Mouse (Mus musculus) MEL (cell line): ENCODE measurements around the gene Ifitm3. TPM values are rescaled to one million over a fixed set of nuclear protein-coding genes. Genes with fewer than 3 reads are reported as not detected.

Source experiments
- DNase-seq: peaks from one replicate; pipeline ENCODE4 v3.0.0; 2011; ENCODE audit warnings: low read depth, low spot score
- H3K27ac ChIP-seq: 2 replicates; pipeline ENCODE4 v1.5.1; 2012; ENCODE audit warnings: low read depth, mild to moderate bottlenecking, control low read depth, low read length, moderate library complexity; ENCODE audit not compliant: control insufficient read depth
- H3K27me3 ChIP-seq, 2 experiments: fragments of 150-350 bp in 1 of 2; sonication (generic) in 1 of 2; 2 replicates each; pipeline ENCODE4 v1.6.1; 2012; ENCODE audit warnings: low read length in 2 of 2, mild to moderate bottlenecking in 2 of 2, improper control_type of control experiment in 1 of 2, moderate library complexity in 1 of 2; ENCODE audit not compliant: insufficient read depth in 2 of 2, control insufficient read depth in 1 of 2
- H3K36me3 ChIP-seq, 2 experiments: 2 replicates each; pipeline ENCODE4 v1.6.1; 2012 to 2014; ENCODE audit warnings: low read length in 2 of 2, improper control_type of control experiment in 1 of 2, inconsistent platforms in 1 of 2, mild to moderate bottlenecking in 1 of 2; ENCODE audit not compliant: insufficient read depth in 2 of 2, control insufficient read depth in 1 of 2
- H3K4me1 ChIP-seq, 2 experiments: fragments of 150-350 bp in 1 of 2; sonication (generic) in 1 of 2; 2 replicates each; pipeline ENCODE4 v1.6.1; 2012; ENCODE audit warnings: low read length in 2 of 2, improper control_type of control experiment in 1 of 2, mild to moderate bottlenecking in 1 of 2; ENCODE audit not compliant: insufficient read depth in 2 of 2, control insufficient read depth in 1 of 2
- H3K4me3 ChIP-seq, 2 experiments: fragments of 150-350 bp in 1 of 2; sonication (generic) in 1 of 2; 2 replicates each; pipeline ENCODE4 v1.5.1; 2012; ENCODE audit warnings: low read depth in 2 of 2, low read length in 2 of 2, mild to moderate bottlenecking in 2 of 2, moderate library complexity in 2 of 2, control low read depth in 1 of 2, improper control_type of control experiment in 1 of 2; ENCODE audit not compliant: control insufficient read depth in 1 of 2, insufficient read depth in 1 of 2
- H3K79me2 ChIP-seq: 2 replicates; pipeline ENCODE4 v1.6.1; 2012; ENCODE audit warnings: mild to moderate bottlenecking, low read length, moderate library complexity; ENCODE audit not compliant: control insufficient read depth, poor library complexity, insufficient read depth
- H3K9ac ChIP-seq: 2 replicates; pipeline ENCODE4 v1.6.1; 2012; ENCODE audit warnings: low read depth, mild to moderate bottlenecking, control low read depth, low read length, moderate library complexity; ENCODE audit not compliant: control insufficient read depth, poor library complexity, severe bottlenecking
- H3K9me3 ChIP-seq: fragments of 150-350 bp; sonication (generic); replicated peaks from 2 replicates; pipeline ENCODE4 v1.6.1; 2012; ENCODE audit warnings: mild to moderate bottlenecking, low read length, improper control_type of control experiment, moderate library complexity; ENCODE audit not compliant: insufficient read depth
- BHLHE40 ChIP-seq: IDR thresholded peaks from 2 replicates; pipeline ENCODE4 v1.6.1; 2012; ENCODE audit warnings: low read depth, mild to moderate bottlenecking, inconsistent platforms, low read length, improper control_type of control experiment, borderline replicate concordance
- CHD2 ChIP-seq: IDR thresholded peaks from 2 replicates; pipeline ENCODE4 v1.6.1; 2011; ENCODE audit warnings: low read length, improper control_type of control experiment
- GABPA ChIP-seq: IDR thresholded peaks from 2 replicates; pipeline ENCODE4 v1.6.1; 2012; ENCODE audit warnings: low read depth, mild to moderate bottlenecking, inconsistent platforms, low read length, improper control_type of control experiment, moderate library complexity
- HCFC1 ChIP-seq: IDR thresholded peaks from 2 replicates; pipeline ENCODE4 v1.6.1; 2012; ENCODE audit warnings: low read depth, mild to moderate bottlenecking, inconsistent platforms, low read length, improper control_type of control experiment, moderate library complexity
- JUND ChIP-seq: IDR thresholded peaks from 2 replicates; pipeline ENCODE4 v1.6.1; 2011; ENCODE audit warnings: low read depth, mild to moderate bottlenecking, improper control_type of control experiment, low read length
- KAT2A ChIP-seq: conservative IDR thresholded peaks from 2 replicates; pipeline ENCODE4 v1.6.1; 2012; ENCODE audit warnings: low read depth, low read length, improper control_type of control experiment, inconsistent platforms
- MAZ ChIP-seq: IDR thresholded peaks from 2 replicates; pipeline ENCODE4 v1.6.1; 2012; ENCODE audit warnings: low read depth, mild to moderate bottlenecking, inconsistent platforms, low read length, improper control_type of control experiment
- MEF2A ChIP-seq: IDR thresholded peaks from 2 replicates; pipeline ENCODE4 v1.6.1; 2014; ENCODE audit warnings: low read depth, mild to moderate bottlenecking, inconsistent platforms, low read length, improper control_type of control experiment; ENCODE audit not compliant: poor library complexity, insufficient replicate concordance, severe bottlenecking; ENCODE audit errors: extremely low read depth
- MXI1 ChIP-seq: IDR thresholded peaks from 2 replicates; pipeline ENCODE4 v1.6.1; 2011; ENCODE audit warnings: mild to moderate bottlenecking, low read depth, low read length, improper control_type of control experiment
- MYB ChIP-seq: IDR thresholded peaks from 2 replicates; pipeline ENCODE4 v1.6.1; 2011; ENCODE audit warnings: mild to moderate bottlenecking, low read depth, low read length, improper control_type of control experiment
- NRF1 ChIP-seq: IDR thresholded peaks from 2 replicates; pipeline ENCODE4 v1.6.1; 2014; ENCODE audit warnings: low read depth, mild to moderate bottlenecking, inconsistent platforms, low read length, improper control_type of control experiment, moderate library complexity; ENCODE audit not compliant: poor library complexity, insufficient read depth, severe bottlenecking
- POLR2AphosphoS2 ChIP-seq: IDR thresholded peaks from 2 replicates; pipeline ENCODE4 v1.6.1; 2011; ENCODE audit warnings: low read length, improper control_type of control experiment
- POLR2AphosphoS5 ChIP-seq: IDR thresholded peaks from 2 replicates; pipeline ENCODE4 v1.6.1; 2012; ENCODE audit warnings: low read depth, borderline replicate concordance, mild to moderate bottlenecking, inconsistent platforms, low read length, moderate library complexity, mixed read lengths
- RAD21 ChIP-seq: IDR thresholded peaks from 2 replicates; pipeline ENCODE4 v1.6.1; 2011; ENCODE audit warnings: mild to moderate bottlenecking, low read depth, low read length, improper control_type of control experiment
- RCOR1 ChIP-seq: IDR thresholded peaks from 2 replicates; pipeline ENCODE4 v1.6.1; 2012; ENCODE audit warnings: low read depth, mild to moderate bottlenecking, inconsistent platforms, low read length, improper control_type of control experiment
- SIN3A ChIP-seq: IDR thresholded peaks from 2 replicates; pipeline ENCODE4 v1.6.1; 2012; ENCODE audit warnings: low read length, improper control_type of control experiment, inconsistent platforms
- TAL1 ChIP-seq: IDR thresholded peaks from 2 replicates; pipeline ENCODE4 v1.6.1; 2012; ENCODE audit warnings: mild to moderate bottlenecking, inconsistent platforms, low read length, moderate library complexity, mixed read lengths
- TCF12 ChIP-seq: IDR thresholded peaks from 2 replicates; pipeline ENCODE4 v1.6.1; 2014; ENCODE audit warnings: low read depth, mild to moderate bottlenecking, inconsistent platforms, low read length, improper control_type of control experiment, moderate library complexity
- USF1 ChIP-seq: IDR thresholded peaks from 2 replicates; pipeline ENCODE4 v1.6.1; 2014; ENCODE audit warnings: low read depth, mild to moderate bottlenecking, inconsistent platforms, low read length, improper control_type of control experiment, moderate library complexity
- USF2 ChIP-seq, 2 experiments: IDR thresholded peaks; 2 replicates each; pipeline ENCODE4 v1.6.1; 2011 to 2012; ENCODE audit warnings: improper control_type of control experiment in 2 of 2, low read length in 2 of 2, borderline replicate concordance in 1 of 2, inconsistent platforms in 1 of 2, low read depth in 1 of 2, mild to moderate bottlenecking in 1 of 2; ENCODE audit not compliant: insufficient read depth in 1 of 2
- ZMIZ1 ChIP-seq: IDR thresholded peaks from 2 replicates; pipeline ENCODE4 v1.6.1; 2012; ENCODE audit warnings: low read depth, mild to moderate bottlenecking, inconsistent platforms, low read length, improper control_type of control experiment, moderate library complexity
- polyA plus RNA-seq, 2 experiments: library from polyadenylated mRNA; stranded (reverse) in 1 of 2; unstranded in 1 of 2; fragments of >175 nt in 1 of 2; fragments of >200 nt in 1 of 2; gene quantifications; 2 replicates each; pipeline versions ENCODE4 v1.2.1 to v1.2.4; 2012; ENCODE audit warnings: low replicate concordance in 2 of 2, low read depth in 1 of 2; ENCODE audit not compliant: insufficient read length in 2 of 2, insufficient read depth in 1 of 2, missing spikeins in 1 of 2
- total RNA-seq: library from RNA; depleted of rRNA; stranded (reverse); fragments of 300-350 nt; gene quantifications from 2 replicates; pipeline ENCODE4 v1.2.3, GENCODE M21; 2012; rRNA removed

The Ifitm3 gene
- total RNA-seq (4.2 and 6.4 TPM in 2 replicates), polyA plus RNA-seq (10 to 100 TPM in 1 of 2 experiments, not detected in 1; 12.8 TPM)

GRCm38 (mm10) chr7:141010593-141010992, at the start of gene Ifitm3:
TSS of gene Ifitm3 (minus strand) at chr7:141010770.
- H3K9ac ChIP-seq = peak within 1 kb of the TSS; percentile 57
- 0 out of 4 replicates have a peak, but pooled peaks cover 0 to 1% of the 10 kb centered on the region in 2 experiments for H3K27me3 ChIP-seq

GRCm38 (mm10) chr7:141059929-141060328, 49.4 kb upstream of the Ifitm3 start:
- H3K36me3 ChIP-seq = no peaks in the 10 kb centered on the region
- DNase-seq = peak; percentile 32
- no peaks in the 10 kb centered on the region for H3K9me3 ChIP-seq
- no peak overlapping the region for H3K27ac ChIP-seq
- no peaks in the 10 kb centered on the region for H3K4me1 ChIP-seq
- no peak for TF ChIP-seq SIN3A
- no peak for TF ChIP-seq USF2 (IDR thresholded peaks at IDR 0.05; ENCODE audit: borderline replicate concordance in 1 of 2, insufficient read depth in 1 of 2, low read depth in 1 of 2, low read length in 2 of 2)
- no peak for TF ChIP-seq USF1
- TF ChIP-seq RCOR1 = no peak
- TF ChIP-seq MEF2A = no peak
- TF ChIP-seq ZMIZ1 = no peak
- H3K9ac ChIP-seq = no peak overlapping the region
- peaks cover 10 to 19% of the 10 kb centered on the region in 2 experiments for H3K27me3 ChIP-seq
- H3K79me2 ChIP-seq = no peaks in the 10 kb centered on the region
- no peak overlapping the region for H3K4me3 ChIP-seq

More at GRCm38 (mm10) chr7:141010593-141010992, at the start of gene Ifitm3:
- peak; percentile 21 for DNase-seq
- Histone ChIP-seq H3K4me3 (peak within 1 kb of the TSS; percentile 64 to 75), H3K9me3 (no peaks in the 10 kb centered on the region)
- TF ChIP-seq MXI1 = 0 out of 2 replicates have a peak, but pooled peaks have one; percentile 6
- TF ChIP-seq GABPA = no peak
- TF ChIP-seq, all 39 proteins: peak for 1
- Histone ChIP-seq H3K27ac (no peak within 1 kb of the TSS), H3K79me2 (no peaks in the 10 kb centered on the region), H3K36me3 (no peaks in the 10 kb centered on the region; a peak in 1 of 4 replicates), H3K4me1 (peaks cover 0 to 12% of the 10 kb centered on the region in 2 experiments; a peak in 2 of 4 replicates)

GRCm38 (mm10) chr7:141058601-141059341, 48.2 kb upstream of the Ifitm3 start:
- Histone ChIP-seq H3K4me3 (no peak overlapping the region), H3K79me2 (no peaks in the 10 kb centered on the region), H3K27ac (no peak overlapping the region), H3K27me3 (peaks cover 10 to 19% of the 10 kb centered on the region in 2 experiments), H3K9ac (no peak overlapping the region), H3K36me3 (no peaks in the 10 kb centered on the region), H3K9me3 (no peaks in the 10 kb centered on the region), H3K4me1 (no peaks in the 10 kb centered on the region)
- no peak for TF ChIP-seq POLR2AphosphoS2
- no peak for TF ChIP-seq HCFC1
- TF ChIP-seq MYB = no peak
- no peak for TF ChIP-seq BHLHE40
- TF ChIP-seq CHD2 = no peak
- TF ChIP-seq MXI1 = no peak
- no peak for TF ChIP-seq USF2 (IDR thresholded peaks at IDR 0.05; ENCODE audit: borderline replicate concordance in 1 of 2, insufficient read depth in 1 of 2, low read depth in 1 of 2, low read length in 2 of 2)
- TF ChIP-seq NRF1 = no peak
- TF ChIP-seq SIN3A = no peak
- TF ChIP-seq KAT2A = no peak
- no peak for TF ChIP-seq JUND
- TF ChIP-seq MEF2A = no peak
- no peak for TF ChIP-seq TAL1
- no peak for TF ChIP-seq TCF12
- no peak for TF ChIP-seq MAZ
- TF ChIP-seq POLR2AphosphoS5 = no peak
- TF ChIP-seq RAD21 = no peak
- no peak for DNase-seq
